Mouse (Mus musculus): Measurements from ENCODE around the gene Ttc39b.

GRCm38 (mm10) chr4:83183288-83183930 lies 140.6 kb downstream of the Ttc39b start:
- TF ChIP-seq POLR2A (IDR thresholded peaks at IDR 0.05; ENCODE audit: low read depth, low read length) (no peak), CTCF (IDR thresholded peaks at IDR 0.05; ENCODE audit: extremely low read depth, insufficient read length, insufficient replicate concordance, low read depth, low read length) (peak; percentile 60; the same call in 1 of the 2 replicates)

All from small intestine, adult 2 months (tissue).